Mouse (Mus musculus) Patski (cell line): Measurements from ENCODE around the gene Mmgt2. TPM values are rescaled to one million over a fixed set of nuclear protein-coding genes. Genes with fewer than 3 reads are reported as not detected.

Experiments
- ATAC-seq: fragments of 100-300 bp; one replicate; pipeline ENCODE4 v1.8.0; 2021
- CTCF ChIA-PET: fragments of 350-600 bp; sonication (Branson Sonifier 250); formaldehyde crosslinking; loops from one replicate; lab custom pipeline; 2022; ENCODE audit warnings: inconsistent platforms; lab: Charles Lee
- POLR2A ChIA-PET: fragments of 350-600 bp; sonication (Branson Sonifier 250); formaldehyde crosslinking; loops from one replicate; lab custom pipeline; 2022; ENCODE audit warnings: antibody characterized with exemption, inconsistent platforms; lab: Charles Lee
- DNase-seq: peaks from one replicate; pipeline ENCODE4 v3.0.0-alpha.2; 2011; ENCODE audit warnings: low read depth, low spot score
- H3K27me3 ChIP-seq: fragments of 371-371 bp; one replicate; pipeline ENCODE4 v1.5.1; 2021
- CTCF ChIP-seq: fragments of 100-300 bp; IDR thresholded peaks from one replicate; pipeline ENCODE4 v1.5.1; 2021
- in situ Hi-C: fragments of 300-500 bp; cut with MboI; formaldehyde crosslinking; loops from 3 replicates; pipeline ENCODE4 v1.11.1; 2018; ENCODE audit warnings: low pct_unique_long_range_greater_than_20kb, mixed read lengths
- polyA plus RNA-seq: library from polyadenylated mRNA; unstranded; gene quantifications from one replicate; pipeline ENCODE4 v1.2.3, GENCODE M21; 2021

The Mmgt2 gene
- 55.6 TPM for polyA plus RNA-seq

DNA sequence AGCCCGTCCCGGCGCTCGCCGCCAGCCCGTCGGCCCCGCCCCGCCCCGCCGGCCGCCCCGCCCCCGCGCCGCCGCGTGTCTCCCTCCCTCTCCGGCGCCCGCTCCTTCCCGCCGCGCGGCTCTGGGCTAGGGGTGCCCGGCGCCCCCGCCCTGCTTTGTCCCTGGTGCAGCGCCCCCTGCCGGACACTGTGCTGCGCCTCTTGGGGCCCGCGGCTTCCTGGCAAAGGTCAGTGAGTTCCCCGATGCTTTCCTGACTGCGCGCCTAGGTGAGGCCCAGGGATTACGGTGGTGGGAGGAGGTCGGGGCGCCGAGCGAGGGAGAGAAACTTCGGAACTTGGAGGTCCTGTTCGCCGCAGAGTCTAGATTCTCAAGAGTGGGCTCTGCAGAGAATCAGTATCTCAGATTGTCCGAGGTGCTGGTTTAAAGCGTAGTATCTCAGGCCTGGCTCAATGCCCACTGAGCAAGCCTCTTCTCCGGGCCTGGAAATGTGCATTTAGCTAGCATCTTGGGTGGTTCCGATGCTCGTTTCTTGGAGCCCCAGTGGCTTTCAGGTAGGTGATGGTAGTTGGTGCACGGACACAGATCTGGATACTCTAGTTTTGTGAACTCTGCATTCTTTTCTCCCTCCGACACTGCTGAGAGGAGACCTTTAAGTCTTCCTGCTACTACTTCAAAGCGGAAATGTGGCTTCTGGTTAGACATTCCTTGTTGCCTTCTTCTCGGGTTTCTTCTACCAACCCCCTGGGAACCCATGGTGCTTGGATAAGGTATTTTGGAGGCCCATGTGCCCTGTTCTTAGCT lies at the start of gene Mmgt2:
Gene Mmgt2, plus strand, starts transcription at position 74 of the 801 bp plus-strand sequence.
- ChIA-PET CTCF (interaction anchor here (0.7 to 2.6 kb wide), 3 partner anchors 21 to 43 kb away, joined by 5 to 6 read pairs (median 6); no protein-coding TSS in a partner anchor), POLR2A (no interaction called here)
- peak; percentile 99 for TF ChIP-seq CTCF
- in situ Hi-C loops = loop anchor here (5.0 kb wide), 1 partner anchor 36 kb away; no protein-coding TSS in a partner anchor
- peak; percentile 91 for ATAC-seq
- H3K27me3 ChIP-seq = no peaks in the 10 kb centered on the region
- peak; percentile 46 for DNase-seq

DNA sequence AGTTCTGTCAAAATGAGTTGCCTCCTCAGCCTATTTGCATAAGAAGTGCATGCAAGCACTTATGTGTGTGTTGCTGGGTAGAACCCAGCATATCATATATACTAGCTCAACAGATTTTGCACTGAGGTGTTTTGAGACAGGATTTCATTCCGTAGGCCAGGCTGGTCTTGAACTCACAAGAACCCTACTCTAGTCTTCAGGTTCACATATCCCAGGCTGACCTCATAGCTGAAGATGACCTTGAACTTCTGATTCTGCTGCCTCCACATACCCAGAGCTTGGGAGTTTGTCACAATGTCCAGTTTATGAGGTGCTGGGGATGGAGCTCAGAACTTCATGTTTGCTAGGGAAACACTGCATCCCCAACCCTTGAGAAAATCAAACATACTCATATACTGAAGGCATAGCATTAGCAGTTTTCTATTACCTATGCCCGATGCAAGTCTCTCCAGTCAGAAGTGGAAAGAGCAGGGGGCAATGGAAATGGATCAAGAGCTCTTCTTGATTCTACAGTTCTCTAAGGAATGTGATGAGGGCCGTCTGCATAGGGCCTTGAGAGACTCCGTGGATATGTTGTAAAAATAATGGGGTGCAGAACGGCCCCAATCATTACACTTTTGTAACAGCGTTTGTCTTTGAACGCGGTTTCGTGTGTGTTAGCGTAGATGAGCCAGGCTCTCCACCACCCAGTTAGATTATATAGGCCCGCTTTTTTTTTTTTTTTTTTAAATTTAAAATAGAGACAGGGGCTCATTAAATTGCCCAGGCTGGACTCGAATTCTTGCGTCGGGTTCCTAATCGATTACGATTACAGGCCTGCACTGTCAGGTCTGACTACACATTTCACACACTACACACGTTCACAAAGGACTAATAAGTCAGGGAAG lies 46.5 kb upstream of the Mmgt2 start:
- TF ChIP-seq CTCF = no peak
- CTCF ChIA-PET = interaction anchor here (1.0 to 4.1 kb wide), 4 partner anchors 12 to 73 kb away, joined by 3 to 19 read pairs (median 6); no protein-coding TSS in a partner anchor
- H3K27me3 ChIP-seq = no peaks in the 10 kb centered on the region
- DNase-seq (no peak), ATAC-seq (no peak)
- in situ Hi-C loops = no loop called here
- POLR2A ChIA-PET = interaction anchor here (0.9 to 1.9 kb wide), 6 partner anchors 10 to 146 kb away, joined by 3 to 15 read pairs (median 3); partner anchors contain the start of genes Ncor1 and Ubb

DNA sequence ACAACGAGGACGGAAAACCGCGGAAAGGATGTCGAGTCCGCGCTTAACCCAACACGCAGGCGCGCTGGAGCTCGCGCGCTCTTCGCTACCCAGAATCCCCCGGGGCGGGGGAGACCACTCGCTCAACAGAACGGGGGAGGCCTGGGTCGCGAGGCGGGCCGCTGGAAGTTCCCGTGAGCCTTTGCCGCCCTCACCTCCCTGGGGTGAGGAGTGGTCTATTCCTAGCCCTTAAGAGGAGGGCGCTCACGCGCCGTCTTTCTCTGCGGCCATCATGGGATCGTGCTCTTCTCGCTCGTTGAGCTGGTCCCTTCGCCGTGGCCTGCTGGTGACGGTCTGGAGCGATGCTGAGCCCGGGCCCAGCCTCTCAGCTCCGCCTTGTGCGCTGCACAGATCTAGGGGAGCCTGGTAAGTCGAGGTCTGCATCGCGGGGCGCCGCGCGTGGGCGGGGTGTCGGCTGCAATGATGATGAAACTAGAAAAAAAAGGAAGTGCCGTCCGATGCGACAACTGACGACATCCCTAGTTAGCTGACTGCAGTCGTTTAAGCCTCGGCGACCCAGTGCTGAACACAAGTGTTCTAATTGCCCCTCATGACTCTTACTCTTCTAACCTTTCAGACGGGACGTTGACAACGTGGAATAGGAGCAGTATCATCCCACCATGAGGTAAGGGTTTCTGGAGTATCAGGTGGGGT lies 45.7 kb upstream of the Mmgt2 start:
- no peaks in the 10 kb centered on the region for H3K27me3 ChIP-seq
- ATAC-seq = peak; percentile 82
- DNase-seq = peak; percentile 76
- POLR2A ChIA-PET = interaction anchor here (0.5 to 2.1 kb wide), 7 partner anchors 11 to 146 kb away, joined by 3 to 15 read pairs (median 3); partner anchors contain the start of genes Ncor1 and Ubb
- no peak for TF ChIP-seq CTCF
- CTCF ChIA-PET = interaction anchor here (1.4 to 4.1 kb wide), 4 partner anchors 11 to 90 kb away, joined by 5 to 19 read pairs (median 10); no protein-coding TSS in a partner anchor
- in situ Hi-C loops = no loop called here

DNA sequence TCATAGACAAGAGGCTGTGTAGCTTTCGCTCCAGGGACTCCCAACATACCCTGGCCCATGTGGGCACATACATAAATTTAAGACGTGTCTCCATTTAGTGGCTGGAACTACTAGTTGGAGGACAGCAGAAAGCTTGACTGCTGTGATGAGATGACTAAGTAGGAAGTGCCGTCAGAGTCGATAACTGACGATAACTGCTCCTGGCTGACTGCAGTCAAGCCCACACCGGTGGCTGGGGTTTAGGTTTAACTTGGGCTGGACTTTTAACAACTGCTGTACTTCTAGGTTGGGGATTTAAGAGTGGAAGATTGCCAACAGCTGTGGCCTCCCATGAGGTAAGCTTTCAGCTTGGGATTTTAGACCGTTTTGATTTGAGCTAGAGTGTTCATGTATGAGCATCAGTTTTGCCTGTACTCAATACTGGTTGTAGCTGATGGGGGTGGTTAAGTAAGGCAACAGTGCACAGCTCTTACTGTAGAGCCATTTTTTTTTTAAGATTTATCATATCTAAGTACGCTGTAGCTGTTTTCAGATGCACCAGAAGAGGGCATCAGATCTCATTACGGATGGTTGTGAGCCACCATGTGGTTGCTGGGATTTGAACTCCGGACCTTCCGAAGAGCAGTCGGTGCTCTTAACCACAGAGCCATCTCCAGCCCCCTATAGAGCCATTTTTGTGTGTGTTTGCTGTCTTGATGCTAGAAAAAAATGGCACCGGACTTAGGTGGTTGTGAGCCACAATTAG lies 45.0 kb upstream of the Mmgt2 start:
- ATAC-seq (peak; percentile 12), DNase-seq (no peak)
- CTCF ChIA-PET = interaction anchor here (0.8 to 4.1 kb wide), 5 partner anchors 10 to 90 kb away, joined by 4 to 19 read pairs (median 9); no protein-coding TSS in a partner anchor

DNA sequence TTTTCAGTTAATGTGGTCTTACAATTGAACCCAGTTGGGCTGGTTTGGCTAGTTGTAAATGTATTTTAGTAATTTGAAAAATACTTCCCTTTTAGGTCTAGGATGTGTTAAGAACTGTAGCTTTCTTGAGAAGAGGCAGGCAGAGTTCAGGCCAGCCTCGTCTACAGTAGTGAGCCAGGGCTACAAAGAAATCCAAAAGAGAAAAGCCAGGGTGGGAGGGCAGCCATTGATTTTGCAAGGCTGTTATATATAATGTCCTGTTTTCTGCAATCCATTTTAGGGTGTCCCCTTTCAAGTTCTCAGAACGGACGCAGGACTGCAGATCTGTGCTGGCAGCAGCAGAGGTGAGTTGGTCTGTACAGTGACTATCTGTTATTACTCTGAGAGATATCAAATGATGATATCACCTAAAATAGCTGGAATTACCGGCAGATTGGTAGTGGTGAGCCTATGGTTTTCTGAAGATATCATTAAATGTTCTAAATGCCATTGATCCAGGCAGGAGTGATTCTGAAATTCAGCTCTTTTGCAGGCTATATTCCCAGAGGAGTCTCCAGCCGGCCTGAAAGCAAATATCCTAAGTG lies 44.2 kb upstream of the Mmgt2 start:
- CTCF ChIA-PET = interaction anchor here (0.8 to 2.7 kb wide), 6 partner anchors 9 to 89 kb away, joined by 4 to 11 read pairs (median 4); no protein-coding TSS in a partner anchor
- no peak for DNase-seq
- no peak for TF ChIP-seq CTCF
- H3K27me3 ChIP-seq = no peaks in the 10 kb centered on the region
- in situ Hi-C loops = no loop called here
- no peak for ATAC-seq
- POLR2A ChIA-PET = interaction anchor here (1.2 to 2.1 kb wide), 2 partner anchors 10 to 71 kb away, joined by 4 to 6 read pairs; no protein-coding TSS in a partner anchor

More for the DNA sequence above, 45.0 kb upstream of the Mmgt2 start:
- no peak for TF ChIP-seq CTCF
- in situ Hi-C loops = no loop called here
- no peaks in the 10 kb centered on the region for H3K27me3 ChIP-seq
- POLR2A ChIA-PET = interaction anchor here (0.5 to 2.1 kb wide), 9 partner anchors 11 to 216 kb away, joined by 3 to 15 read pairs (median 3); partner anchors contain the start of genes Ncor1, Trim16 and Ubb

DNA sequence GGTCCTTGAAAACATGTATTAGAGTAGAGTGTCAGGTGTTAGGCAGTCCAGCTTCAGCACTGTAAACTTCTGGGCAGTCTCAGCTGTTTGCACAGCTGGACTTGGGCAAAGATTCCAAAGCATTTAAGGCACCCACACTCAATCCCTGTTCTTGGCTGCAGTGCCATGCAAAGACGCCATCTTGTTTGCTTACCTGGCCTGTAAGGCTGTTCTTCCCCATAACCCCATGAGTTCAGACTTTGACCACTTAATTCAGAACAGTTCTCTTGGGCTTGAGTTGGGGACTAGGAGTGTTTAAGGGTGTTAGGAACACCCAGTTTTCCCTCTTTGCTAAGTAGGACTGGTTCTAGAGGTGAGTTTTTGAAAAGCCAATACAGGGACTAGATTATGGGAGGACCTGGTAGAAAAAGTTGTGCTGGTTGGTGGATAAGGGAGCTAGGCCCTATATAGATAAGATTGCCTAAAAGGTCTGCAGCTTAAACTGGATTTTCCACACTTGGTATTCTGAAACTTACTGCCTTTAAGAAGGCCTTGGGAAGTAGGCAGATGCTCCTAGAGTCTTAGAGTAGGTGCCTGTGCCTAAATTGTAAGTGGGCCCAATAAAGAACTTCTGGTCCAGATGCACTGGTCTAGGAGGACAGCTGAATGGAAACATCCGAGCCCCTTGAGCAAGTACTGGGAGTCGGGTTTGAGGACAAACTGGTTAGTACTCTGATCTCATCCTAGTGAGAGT lies 43.4 kb upstream of the Mmgt2 start:
- ChIA-PET CTCF (interaction anchor here (1.0 to 2.7 kb wide), 4 partner anchors 9 to 45 kb away, joined by 4 to 11 read pairs (median 5); no protein-coding TSS in a partner anchor), POLR2A (interaction anchor here (2.1 kb wide), 1 partner anchor 9 kb away, joined by 6 read pairs; no protein-coding TSS in a partner anchor)
- no peaks in the 10 kb centered on the region for H3K27me3 ChIP-seq
- TF ChIP-seq CTCF = no peak
- in situ Hi-C loops = no loop called here
- ATAC-seq (no peak), DNase-seq (no peak)

DNA sequence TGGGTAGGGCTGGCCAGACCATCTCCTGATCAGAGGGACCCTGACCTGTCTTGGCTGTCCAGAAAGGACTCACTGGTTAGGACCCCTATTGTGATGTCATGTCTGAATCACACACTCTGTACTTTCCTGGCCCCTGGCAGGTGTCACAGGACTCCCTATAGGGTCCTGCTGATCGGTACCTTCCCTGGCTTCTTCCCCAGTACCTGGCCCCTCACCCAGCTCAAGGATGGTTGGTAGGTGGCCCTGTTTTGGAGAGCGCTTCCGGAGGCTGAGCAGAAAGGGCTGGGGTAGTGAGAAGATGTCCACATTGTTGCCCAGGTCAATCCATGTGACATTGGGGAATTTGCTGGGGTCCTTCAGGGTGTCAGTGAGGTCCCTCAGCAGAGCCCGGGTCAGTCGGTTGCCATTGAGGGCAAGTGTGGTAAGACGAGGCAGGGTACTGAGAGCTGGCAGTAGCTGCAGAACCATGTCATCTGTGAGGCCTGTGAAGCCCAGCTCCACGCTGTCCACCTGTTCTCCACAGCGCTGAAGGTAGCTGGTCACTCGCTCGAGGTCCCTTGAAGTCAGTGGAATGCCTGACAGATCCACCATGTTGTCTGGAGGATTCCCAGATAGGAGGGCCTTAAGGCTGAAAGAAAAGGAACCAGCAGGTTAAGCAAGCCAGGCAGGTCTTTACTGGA lies 42.7 kb upstream of the Mmgt2 start:
- ATAC-seq = no peak
- in situ Hi-C loops = no loop called here
- no peaks in the 10 kb centered on the region for H3K27me3 ChIP-seq
- no peak for TF ChIP-seq CTCF
- POLR2A ChIA-PET = interaction anchor here (1.1 kb wide), 1 partner anchor 8 kb away, joined by 3 read pairs; no protein-coding TSS in a partner anchor
- no peak for DNase-seq
- CTCF ChIA-PET = interaction anchor here (2.3 kb wide), 1 partner anchor 45 kb away, joined by 6 read pairs; no protein-coding TSS in a partner anchor
